Mouse (Mus musculus) liver, adult 2 months (tissue): ENCODE measurements at regions not wholly inside any gene's neighbourhood (a gene's known extent, or its start where the extent isn't known, plus 50 kb on each side); places are given as distances from the start of the nearest gene placed in this dataset.

Experiments used
- DNase-seq: peaks from one replicate; pipeline ENCODE4 v3.0.0-alpha.2; 2011; ENCODE audit warnings: low read depth, low spot score; ENCODE audit errors: extremely low read depth
- H3K27ac ChIP-seq: fragments of 200-500 bp; replicated peaks from 2 replicates; pipeline ENCODE4 v1.5.1; 2012; ENCODE audit warnings: low read depth, mild to moderate bottlenecking, control low read depth, inconsistent platforms, low read length; ENCODE audit not compliant: insufficient read depth
- H3K27me3 ChIP-seq: fragments of 200-500 bp; 2 replicates; pipeline ENCODE4 v1.6.1; 2012; ENCODE audit warnings: mild to moderate bottlenecking, moderate library complexity, low read length, inconsistent platforms; ENCODE audit not compliant: control insufficient read depth, insufficient read depth
- H3K36me3 ChIP-seq: fragments of 200-500 bp; 2 replicates; pipeline ENCODE4 v1.6.1; 2012; ENCODE audit warnings: low read length, inconsistent platforms; ENCODE audit not compliant: control insufficient read depth, insufficient read depth
- H3K4me1 ChIP-seq: fragments of 200-500 bp; 2 replicates; pipeline ENCODE4 v1.6.1; 2011; ENCODE audit warnings: low read length; ENCODE audit not compliant: control insufficient read depth, insufficient read depth
- H3K4me3 ChIP-seq: fragments of 200-500 bp; 2 replicates; pipeline ENCODE4 v1.5.1; 2011; ENCODE audit warnings: low read depth, mild to moderate bottlenecking, control low read depth, low read length, moderate library complexity; ENCODE audit not compliant: insufficient read depth
- H3K79me2 ChIP-seq: fragments of 200-500 bp; 2 replicates; pipeline ENCODE4 v1.6.1; 2012; ENCODE audit warnings: inconsistent platforms, mild to moderate bottlenecking, low read length, moderate library complexity; ENCODE audit not compliant: control insufficient read depth, insufficient read depth
- H3K9ac ChIP-seq: fragments of 200-500 bp; 2 replicates; pipeline ENCODE4 v1.6.1; 2012; ENCODE audit warnings: low read depth, mild to moderate bottlenecking, control low read depth, inconsistent platforms, low read length
- CTCF ChIP-seq: fragments of 200-500 bp; IDR thresholded peaks from 2 replicates; pipeline ENCODE4 v1.5.1; 2011; ENCODE audit warnings: low read depth, low read length, control low read depth
- POLR2A ChIP-seq: fragments of 200-500 bp; IDR thresholded peaks from 2 replicates; pipeline ENCODE4 v1.6.1; 2011; ENCODE audit warnings: low read length, control low read depth; ENCODE audit not compliant: insufficient read depth; ENCODE audit errors: extremely low read depth
- WGBS: fragments of 180-500 bp; shearing (Covaris S2); methylation state at CpG from one replicate; pipeline ENCODE4 v1.1.7; 2018; 5-methylcytosine and 5-hydroxymethylcytosine counted together

DNA sequence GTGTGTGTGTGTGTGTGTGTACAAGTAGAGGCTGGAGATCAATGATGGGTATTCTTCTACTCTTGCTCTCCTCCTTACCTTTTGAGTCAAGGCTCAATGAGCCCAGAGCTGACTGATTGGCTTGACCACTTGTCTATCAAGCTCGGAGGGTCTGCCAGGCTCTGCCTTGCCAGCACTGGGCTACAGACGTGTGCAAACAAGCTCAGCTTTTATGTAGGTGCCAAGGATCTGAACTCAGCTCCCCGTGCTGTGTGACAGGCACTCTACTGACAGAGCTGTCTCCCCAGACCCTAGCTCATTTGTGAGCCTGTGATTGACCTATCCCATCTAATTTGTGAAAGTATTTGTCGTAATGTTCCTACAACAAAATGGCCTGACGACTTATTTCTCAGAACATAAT, 54.2 kb upstream of the Cdc42bpa start:
- Histone ChIP-seq H3K27ac (no peak overlapping the region), H3K4me3 (no peak overlapping the region), H3K36me3 (no peaks in the 10 kb centered on the region), H3K9ac (no peak overlapping the region), H3K79me2 (no peaks in the 10 kb centered on the region), H3K27me3 (no peaks in the 10 kb centered on the region), H3K4me1 (no peaks in the 10 kb centered on the region)
- no peak for TF ChIP-seq CTCF
- no peak for TF ChIP-seq POLR2A
- 88% methylated on average over 5 of the region's 5 CpGs for WGBS
- DNase-seq: no peak

DNA sequence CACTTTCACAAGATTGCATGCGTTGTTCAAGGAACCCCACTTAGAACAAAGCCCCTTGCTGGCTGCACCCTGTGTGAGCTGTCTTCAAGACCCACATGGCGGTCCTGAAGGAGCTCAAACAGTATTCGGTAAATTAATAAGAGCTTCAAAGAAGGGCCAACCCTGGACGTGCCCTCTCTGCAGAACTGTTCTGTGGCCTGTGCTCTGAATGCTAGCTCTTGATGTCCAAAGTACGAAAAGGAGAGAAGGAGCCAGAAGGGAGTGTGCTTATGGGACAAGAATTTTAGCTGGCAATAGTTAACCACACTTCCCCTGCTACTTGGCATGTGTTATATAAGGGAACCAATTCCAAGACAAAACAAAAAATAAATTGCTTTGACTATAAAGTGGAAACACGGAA, 67.6 kb upstream of the Cdc42bpa start:
- no peak for DNase-seq
- TF ChIP-seq CTCF (no peak), POLR2A (no peak)
- Histone ChIP-seq H3K4me1 (no peaks in the 10 kb centered on the region), H3K9ac (no peak overlapping the region), H3K27me3 (no peaks in the 10 kb centered on the region), H3K36me3 (no peaks in the 10 kb centered on the region), H3K27ac (no peak overlapping the region), H3K4me3 (no peak overlapping the region), H3K79me2 (no peaks in the 10 kb centered on the region)
- WGBS: 89% methylated on average over 6 of the region's 6 CpGs

DNA sequence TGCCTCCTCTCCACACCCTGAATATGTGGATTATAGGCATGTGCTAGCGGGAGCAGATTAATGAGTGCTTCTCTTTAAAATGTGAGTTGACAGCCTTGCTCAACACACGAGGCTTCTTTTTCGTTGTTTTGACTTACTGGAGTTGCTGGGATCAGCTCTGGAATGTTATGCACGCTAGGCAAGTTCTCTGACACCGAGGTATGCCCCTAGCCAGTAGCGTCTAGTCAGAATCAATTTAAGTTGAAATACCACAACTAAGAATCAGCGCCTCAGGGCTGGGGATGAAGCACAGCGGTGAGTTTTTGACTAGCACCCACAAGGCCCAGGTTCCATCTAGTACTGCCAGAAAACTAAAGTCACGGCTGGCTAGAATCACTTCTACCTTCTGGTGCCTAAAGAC, 72.4 kb upstream of the Cdc42bpa start:
- TF ChIP-seq CTCF: no peak
- TF ChIP-seq POLR2A: no peak
- Histone ChIP-seq H3K9ac (no peak overlapping the region), H3K4me3 (no peak overlapping the region), H3K79me2 (no peaks in the 10 kb centered on the region), H3K36me3 (no peaks in the 10 kb centered on the region), H3K27me3 (no peaks in the 10 kb centered on the region), H3K4me1 (no peaks in the 10 kb centered on the region), H3K27ac (no peak overlapping the region)
- no peak for DNase-seq
- 85% methylated on average over 9 of the region's 9 CpGs for WGBS

DNA sequence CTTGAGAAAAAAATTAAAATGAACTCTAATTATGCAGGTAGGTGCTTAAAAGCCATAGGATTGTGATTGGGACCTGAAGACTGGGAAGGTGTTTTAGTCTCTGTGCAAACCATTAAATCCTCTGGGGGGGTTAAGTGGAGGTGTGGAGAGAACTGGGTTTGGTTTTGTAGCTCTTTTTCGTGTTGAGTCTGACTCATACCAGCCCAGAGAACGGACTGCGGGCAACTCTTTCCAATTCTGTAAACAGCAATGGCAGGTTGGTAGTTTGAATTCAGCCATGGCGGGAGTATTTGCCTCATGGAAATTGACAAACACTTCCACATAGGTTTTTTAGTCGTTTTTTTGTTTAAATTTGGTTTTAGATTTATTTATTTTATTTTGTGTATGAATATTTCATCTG, 77.7 kb upstream of the Ahctf1 start:
- TF ChIP-seq CTCF (no peak), POLR2A (no peak)
- Histone ChIP-seq H3K27me3 (no peaks in the 10 kb centered on the region), H3K9ac (no peak overlapping the region), H3K27ac (no peak overlapping the region), H3K36me3 (no peaks in the 10 kb centered on the region), H3K4me1 (no peaks in the 10 kb centered on the region), H3K79me2 (no peaks in the 10 kb centered on the region), H3K4me3 (no peak overlapping the region)
- 73% methylated on average over 5 of the region's 5 CpGs for WGBS
- DNase-seq: no peak

DNA sequence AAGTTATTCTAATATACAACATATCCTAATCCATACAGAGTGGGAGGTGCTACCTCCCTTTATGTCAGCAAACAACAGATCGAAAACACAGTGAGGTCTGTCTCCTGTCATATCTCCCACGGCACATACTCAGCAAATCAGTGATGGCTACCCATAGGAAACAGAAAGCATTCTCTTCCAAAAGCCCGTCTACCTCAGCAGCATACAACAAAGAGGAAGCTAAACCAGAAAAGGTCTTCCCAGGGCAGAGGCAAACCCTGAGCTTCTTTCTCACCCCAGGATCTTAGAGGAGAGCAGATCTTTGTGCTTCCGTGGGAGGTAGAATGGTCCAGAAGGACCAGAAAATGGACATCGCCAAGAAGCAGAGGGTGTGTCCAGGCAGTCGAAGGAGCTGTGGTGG, 74.4 kb upstream of the Ahctf1 start:
- H3K27ac ChIP-seq: 0 out of 2 replicates have a peak overlapping the region, but pooled peaks have one; percentile 9

DNA sequence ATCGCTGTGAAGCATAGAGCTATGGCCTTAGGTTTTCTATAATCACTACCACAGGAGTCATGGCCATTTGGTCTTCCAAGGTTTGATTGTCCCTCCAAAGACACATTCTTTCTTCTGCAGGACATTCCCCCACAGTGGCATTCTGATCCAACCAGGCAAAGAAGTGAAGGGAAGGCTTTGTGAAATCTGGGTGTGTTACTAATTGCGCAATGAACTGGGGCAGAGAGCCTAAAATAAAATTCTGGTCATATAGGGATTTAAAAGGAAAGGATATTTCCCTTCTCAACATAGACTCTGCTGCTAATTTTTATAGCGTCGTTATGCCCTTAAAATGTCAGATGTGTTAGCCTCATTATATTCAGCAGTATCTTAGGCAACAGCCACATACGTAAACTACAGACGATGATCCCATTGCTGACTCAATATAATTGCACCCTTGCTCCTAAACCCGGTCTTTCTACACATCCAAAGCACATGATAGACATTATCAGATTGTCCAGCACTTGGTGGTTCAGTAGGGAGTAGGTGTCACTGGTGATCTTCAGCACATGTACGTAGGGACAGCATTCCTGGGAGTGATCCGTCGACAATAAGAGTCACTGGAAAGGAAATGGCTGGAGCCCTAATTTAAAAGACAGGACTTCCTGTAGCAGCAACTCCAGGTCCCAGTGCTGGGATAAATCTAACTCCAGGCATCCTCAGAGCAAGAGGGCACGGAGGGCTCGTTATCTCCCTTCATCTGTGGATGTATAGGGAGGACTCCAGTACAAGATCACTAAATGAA, 70.5 kb upstream of the Ahctf1 start:
- DNase-seq: no peak
- Histone ChIP-seq H3K36me3 (no peaks in the 10 kb centered on the region), H3K4me1 (no peaks in the 10 kb centered on the region), H3K4me3 (no peak overlapping the region), H3K27me3 (no peaks in the 10 kb centered on the region), H3K79me2 (no peaks in the 10 kb centered on the region), H3K27ac (no peak overlapping the region), H3K9ac (no peak overlapping the region)
- TF ChIP-seq POLR2A (no peak), CTCF (no peak)
- 80% methylated on average over 12 of the region's 12 CpGs for WGBS

More for the DNA sequence above, 74.4 kb upstream of the Ahctf1 start:
- DNase-seq: no peak
- H3K79me2 ChIP-seq: no peaks in the 10 kb centered on the region
- WGBS: 68% methylated on average over 6 of the region's 6 CpGs
- TF ChIP-seq POLR2A (no peak), CTCF (no peak)
- H3K9ac ChIP-seq: no peak overlapping the region
- H3K27me3 ChIP-seq: no peaks in the 10 kb centered on the region
- H3K36me3 ChIP-seq: no peaks in the 10 kb centered on the region
- H3K4me3 ChIP-seq: no peak overlapping the region; the same call in 1 of the 2 replicates
- H3K4me1 ChIP-seq: no peaks in the 10 kb centered on the region
